Mouse (Mus musculus): ENCODE results near the gene Adcy10.

DNA sequence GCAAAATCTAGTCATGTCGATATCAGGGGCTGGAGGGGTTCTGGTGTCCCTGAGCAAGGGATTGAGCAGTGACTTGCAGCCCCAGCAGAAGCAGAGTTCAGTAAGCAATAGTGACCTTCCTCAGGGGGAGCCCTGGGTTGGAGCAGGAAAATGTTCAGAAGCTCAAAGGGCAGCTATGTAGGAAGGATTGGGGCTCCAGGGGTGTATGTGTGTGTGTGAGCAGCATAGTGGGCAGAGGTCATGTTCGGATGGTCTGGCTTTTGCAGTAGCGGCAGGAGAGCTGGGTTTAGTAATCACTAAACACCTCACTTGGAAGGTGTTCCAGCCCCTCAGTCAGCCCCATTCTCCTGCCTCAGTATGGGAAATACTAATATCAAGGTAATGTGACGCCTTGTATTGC, 91.0 kb downstream of the Adcy10 start:
- TF ChIP-seq POLR2A (IDR thresholded peaks at IDR 0.05; ENCODE audit: insufficient read depth, low read length): no peak
- no peak for TF ChIP-seq CTCF (IDR thresholded peaks at IDR 0.05; ENCODE audit: low read depth, low read length)
- no peak for TF ChIP-seq EP300 (IDR thresholded peaks at IDR 0.05; ENCODE audit: insufficient read depth, low read depth, low read length)
